Mouse (Mus musculus): Measurements from ENCODE around the gene Pknox2.
A peak's percentile ranks its signal among the peaks of the same experiment; 100 is the strongest.

The Pknox2 gene

DNA sequence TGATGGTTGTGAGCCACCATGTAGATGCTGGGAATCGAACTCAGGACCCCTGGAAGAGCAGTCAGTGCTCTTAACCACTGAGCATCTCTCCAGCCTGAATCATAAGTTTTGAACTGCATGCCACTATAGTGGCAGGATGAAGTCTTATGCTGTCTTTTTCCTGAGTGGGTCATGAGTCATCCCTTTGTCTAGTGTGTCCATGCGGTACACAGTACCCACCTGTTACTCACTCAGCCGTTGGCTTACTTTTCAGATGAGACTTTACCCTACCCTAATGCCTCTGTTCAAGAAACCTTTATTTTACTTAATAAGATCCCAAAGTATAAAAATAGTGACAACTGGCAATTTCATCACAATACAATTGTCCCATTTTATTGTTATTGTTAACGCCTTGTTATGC is 95.5 kb downstream of the Pknox2 start:
- no peak for DNase-seq (ENCODE audit: extremely low spot score, low spot score)

DNA sequence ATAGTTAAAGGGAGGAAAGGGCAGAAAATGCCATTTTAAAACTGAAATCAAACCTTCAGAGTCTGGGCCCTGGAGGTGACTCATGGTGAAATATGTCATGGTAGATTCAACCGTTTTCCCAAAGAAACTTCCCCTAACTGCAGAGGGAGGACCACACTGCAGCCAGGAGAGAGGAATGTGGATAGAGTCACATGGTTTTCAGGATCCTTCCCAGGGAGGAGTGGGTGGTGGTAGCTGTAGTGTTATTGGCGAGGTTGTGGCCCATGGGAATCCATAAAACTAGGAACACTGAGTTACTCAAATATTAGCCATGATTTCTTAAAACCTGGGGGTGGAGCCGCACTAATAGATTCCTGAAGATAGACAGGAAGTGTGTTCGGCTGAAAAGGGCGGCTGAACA is 99.7 kb downstream of the Pknox2 start:
- no peak for DNase-seq (ENCODE audit: extremely low spot score, low spot score)

DNA sequence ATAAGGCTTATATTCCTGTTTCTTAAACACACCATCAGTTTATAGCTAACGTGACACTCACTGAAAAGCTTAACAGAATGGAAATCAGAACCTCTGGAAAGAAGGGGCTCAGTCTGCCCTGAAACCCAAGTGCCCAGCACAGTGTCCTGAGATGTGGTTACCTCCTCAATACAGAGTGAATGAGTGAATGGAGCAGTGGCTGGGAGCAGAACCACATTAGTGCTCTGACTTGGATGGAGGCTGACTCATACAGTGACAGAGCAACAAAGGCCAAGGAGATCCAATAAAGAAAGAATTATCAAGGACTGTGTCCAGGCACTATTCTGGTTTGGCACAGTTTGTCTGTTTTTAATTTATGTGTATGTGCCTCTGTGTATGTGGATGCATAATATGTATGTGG is 101.3 kb downstream of the Pknox2 start:
- DNase-seq (ENCODE audit: extremely low spot score, low spot score), result no peak

DNA sequence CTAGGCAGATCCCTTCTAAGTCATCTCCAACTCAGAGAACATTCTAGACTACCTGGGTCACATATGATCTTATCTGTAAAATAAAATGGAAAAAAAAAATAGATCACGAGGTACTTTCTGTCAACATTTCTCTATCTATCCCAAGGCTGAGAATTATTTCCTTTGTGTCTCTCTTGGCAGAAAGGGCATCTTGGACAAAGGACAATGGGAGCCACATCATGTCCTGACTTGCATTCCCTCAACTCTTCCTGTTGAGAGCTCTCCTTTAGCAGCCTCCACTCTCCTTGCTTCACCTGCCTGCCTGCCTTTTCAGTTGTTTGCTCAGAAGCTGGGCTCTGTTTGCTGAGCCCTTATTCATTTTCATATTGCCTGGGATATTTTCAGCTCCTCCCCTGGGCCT is 103.0 kb downstream of the Pknox2 start:
- no peak for DNase-seq (ENCODE audit: extremely low spot score, low spot score)

DNA sequence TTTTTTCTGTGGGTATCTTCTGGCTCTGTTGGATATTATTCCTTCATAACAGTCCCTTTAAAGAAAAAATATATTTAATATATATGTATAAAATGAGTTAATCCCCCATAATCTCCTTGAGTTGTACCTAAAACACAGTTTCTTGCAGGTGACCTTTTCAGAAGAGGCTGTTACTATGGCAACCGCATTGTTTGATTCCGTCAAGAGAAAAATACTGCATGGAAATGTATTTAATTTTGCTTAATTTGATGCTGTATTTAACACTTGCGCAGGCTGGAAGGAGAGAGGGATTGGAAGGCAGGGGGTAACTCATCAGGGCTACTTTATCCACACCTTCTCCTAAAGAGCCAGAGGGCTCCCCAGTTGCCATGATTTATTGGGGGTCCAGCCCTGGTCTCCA is 108.3 kb downstream of the Pknox2 start:
- DNase-seq (ENCODE audit: extremely low spot score, low spot score), result no peak

DNA sequence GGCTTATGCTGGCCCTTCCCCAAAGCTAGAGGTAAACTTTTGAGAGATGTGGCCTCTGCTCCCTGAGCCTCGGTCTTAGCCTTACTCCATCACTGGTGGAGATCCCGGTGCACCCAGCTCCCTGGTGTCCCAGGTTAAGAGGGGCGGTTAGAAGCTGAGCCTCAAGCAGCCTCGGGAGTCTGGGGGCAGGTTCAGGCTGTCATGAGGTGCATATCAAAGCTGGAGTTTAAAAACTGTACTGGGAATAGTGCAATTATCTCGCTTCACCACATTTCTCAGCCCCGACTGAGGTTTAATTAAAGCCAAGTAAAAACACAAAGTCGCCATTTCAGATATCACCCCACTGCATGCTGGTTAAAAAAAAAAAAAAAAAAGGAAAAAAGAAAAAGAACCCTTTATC is 108.8 kb downstream of the Pknox2 start:
- DNase-seq (ENCODE audit: extremely low spot score, low spot score), result no peak

DNA sequence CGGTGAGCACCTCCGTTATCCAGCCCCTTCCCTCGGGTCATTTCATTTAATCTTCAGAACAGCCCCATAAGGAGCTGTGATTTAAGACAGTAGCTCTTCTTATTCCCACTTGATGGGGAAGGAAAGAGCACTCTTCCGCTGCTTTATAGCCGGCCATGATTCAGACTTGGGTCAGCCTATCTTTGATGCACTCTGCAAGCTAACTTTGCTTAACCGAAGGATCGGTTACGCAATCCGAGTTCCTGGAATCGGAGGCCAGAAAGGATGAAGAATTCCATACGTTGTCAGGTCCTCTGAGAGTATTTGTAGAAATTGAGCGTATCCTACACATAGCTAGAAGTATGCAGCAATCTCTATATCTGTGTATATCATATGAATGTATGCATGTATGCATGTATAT is 109.8 kb downstream of the Pknox2 start:
- no peak for DNase-seq (ENCODE audit: extremely low spot score, low spot score)

DNA sequence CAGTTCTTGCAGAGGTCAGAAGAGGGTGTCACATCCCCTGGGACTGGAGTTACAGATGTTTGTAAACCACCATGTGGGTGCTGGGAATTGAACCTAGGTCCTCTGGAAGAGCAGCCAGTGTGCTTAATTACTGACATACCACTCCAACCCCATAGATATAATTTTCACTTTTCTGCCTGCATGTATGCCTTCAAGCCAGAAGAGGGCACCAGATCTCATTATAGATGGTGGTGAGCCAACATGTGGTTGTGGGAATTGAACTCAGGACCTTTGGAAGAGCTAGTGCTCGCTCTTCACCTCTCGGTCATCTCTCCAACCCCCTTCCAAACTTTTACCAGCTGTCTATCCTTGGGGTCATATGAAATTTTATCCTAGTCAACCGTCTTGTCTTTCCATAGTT is 112.0 kb downstream of the Pknox2 start:
- no peak for DNase-seq (ENCODE audit: extremely low spot score, low spot score)

DNA sequence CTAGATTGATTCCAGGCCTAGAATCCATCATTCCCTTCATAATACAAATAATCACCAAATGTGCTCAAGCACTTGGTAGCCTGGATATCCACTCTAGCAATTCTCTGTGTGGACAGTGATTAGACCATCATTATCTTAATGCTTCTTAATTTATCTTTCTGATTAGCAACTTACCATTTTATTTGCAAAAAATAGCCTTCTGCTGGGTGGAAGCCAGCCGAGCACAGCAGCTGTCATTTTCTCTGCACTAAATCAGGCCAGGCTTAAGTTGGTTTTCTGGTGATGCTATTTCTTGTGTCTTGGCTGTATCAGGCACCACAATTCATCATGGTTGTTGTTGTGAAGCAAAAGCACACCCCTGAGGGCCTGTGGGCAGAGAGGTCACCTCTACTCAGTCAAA is 112.9 kb downstream of the Pknox2 start:
- DNase-seq (ENCODE audit: extremely low spot score, low spot score), result no peak

DNA sequence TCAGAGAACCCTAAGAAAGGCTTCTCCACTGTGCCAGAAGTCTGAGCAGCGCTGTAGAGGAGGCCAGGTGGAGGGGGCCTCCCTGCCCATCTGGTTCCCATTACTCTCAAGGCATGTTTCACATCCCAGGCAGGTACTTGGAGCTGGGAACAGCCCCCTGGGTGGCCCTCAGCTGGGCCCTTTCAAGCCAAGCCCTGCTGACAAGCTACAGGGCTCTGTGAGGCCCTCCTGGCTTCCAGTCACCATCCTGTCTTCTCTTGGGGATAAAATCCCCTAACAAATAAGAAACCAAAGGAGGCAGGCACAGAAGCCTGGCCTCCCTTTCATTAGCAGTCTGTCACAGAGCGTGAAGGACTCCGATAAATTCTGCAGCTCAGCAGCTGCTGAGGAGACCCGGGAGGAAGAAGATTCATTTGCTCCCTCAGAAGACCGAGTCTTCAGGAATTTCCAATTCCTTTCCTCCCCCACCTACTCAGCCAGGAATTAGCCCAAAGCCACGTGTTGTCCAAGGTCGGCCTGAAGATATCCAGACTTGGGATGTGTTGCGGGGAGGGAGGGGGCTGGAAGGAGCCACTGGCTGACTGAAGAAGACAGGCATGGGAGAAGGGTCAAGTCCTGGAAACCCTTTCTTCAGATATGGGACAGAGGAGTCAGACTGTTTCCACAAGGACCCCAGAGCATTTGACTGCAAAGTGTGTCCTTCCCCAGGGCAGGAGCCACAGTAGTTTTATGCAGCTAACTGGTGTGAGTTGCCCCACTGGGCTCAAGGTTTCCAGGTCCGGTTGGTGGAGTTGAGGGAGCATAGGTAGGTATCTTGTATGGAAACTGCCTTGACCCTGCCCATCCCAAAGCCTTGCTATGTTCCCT is 116.6 kb downstream of the Pknox2 start:
- DNase-seq (ENCODE audit: extremely low spot score, low spot score), result peak; percentile 72

DNA sequence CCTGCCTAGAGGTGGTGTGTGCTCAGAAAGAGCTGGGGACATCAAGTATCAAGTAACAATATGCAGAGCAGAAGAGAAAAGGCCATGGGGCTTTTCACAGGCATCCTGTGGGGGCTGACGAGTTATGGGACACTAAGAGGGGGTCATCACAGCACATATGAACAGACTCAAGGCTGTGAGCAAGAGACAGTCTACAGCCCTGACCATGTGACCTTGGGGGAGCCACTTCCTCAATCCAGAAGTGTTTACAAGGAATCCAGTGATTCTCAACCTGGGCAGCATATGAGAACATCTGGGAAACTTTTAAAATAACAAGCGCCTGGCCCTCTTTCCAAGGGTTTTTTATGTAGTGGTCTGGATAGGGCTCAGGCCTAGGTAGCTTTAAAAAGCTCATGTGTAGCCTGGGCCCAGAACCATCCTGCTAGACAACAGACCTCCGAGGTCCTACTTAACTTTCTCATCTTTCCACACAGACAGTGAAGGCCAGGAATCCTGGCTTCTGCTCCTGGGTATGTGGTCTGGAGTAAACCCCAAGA is 117.3 kb downstream of the Pknox2 start:
- no peak for DNase-seq (ENCODE audit: extremely low spot score, low spot score)

DNA sequence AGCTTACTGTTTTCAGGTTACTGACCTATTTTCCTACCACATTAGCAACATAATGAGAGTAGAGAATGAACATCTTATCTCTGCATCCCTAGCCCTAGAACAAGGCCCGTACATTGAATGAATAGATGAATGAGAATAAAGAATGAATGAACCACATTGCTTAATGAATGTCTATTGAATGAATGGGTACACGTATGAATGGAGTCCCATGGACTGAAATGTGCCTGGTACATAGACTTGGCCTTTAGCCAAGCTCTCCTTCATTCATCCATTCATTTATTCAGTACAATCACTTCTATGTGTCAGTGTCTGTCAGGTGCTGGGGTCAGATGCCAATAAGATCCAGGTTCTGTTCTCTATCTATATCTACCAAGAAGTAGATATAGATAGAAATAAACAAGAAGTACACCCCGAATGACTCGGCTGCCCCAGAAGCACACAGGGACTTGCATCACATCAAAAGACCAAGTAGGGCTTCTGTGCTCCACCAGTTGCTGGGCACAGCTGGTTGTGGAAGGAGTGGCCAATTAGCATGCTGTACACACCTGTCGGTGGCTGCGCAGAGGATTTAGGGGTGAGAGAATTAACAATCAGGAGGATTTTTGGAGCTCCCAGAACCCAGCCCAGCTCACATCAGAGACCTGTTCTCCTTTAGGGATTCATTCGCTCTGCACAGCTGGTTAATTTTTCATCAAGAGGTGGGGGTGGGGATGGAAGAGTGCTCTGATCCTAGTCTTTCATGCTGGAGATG is 119.2 kb downstream of the Pknox2 start:
- no peak for DNase-seq (ENCODE audit: extremely low spot score, low spot score)

DNA sequence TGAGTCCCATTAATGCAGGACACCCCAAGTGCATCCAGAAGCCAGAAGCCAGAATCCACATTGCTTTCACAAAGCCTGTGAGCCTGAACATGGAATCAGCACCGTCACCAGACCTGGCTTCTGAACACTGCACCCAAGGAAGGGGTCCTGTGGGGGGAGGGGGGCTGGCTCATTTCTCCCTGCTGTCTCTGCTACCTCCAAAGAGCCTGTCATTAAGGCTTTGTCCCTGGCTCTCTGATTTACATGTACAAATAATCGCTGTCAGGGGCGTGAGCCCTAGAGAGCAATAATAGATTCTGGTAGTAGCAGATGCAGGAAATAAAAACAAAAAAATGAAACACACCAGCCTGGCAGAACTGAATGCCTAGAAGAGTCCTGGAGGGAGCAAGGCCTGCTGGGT is 121.3 kb downstream of the Pknox2 start:
- DNase-seq (ENCODE audit: extremely low spot score, low spot score), result no peak

DNA sequence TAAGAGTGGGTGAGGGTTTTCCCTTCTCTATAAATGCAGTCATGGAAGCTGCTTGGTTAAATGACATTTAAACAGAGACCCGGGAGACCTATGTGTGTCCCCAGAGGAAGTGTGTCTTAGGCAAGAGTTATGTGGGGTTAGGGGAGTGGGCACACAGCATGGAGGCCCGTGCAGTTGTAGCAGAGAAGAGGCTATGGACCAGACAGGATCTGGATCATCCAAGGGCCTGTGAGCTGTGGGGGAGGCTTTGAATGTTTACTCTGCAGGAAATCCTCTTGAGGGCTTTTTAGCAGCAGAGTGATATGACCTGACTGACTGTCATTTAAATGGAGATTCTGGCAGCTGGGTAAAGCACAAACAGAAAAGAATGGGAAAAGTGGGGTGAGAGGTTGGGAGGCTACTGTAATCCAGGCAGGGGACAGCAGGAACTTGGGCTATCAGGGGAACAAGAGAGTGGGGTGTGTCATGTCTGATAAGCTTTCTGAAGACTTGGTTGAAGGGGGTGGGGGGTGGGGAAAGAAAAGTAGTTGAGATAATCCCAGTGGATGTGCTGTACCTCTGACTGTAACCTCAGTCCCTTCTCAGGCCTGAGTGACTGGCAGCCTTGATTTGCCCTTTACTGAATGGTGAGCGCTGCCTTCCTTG is 125.5 kb downstream of the Pknox2 start:
- DNase-seq (ENCODE audit: extremely low spot score, low spot score), result no peak

DNA sequence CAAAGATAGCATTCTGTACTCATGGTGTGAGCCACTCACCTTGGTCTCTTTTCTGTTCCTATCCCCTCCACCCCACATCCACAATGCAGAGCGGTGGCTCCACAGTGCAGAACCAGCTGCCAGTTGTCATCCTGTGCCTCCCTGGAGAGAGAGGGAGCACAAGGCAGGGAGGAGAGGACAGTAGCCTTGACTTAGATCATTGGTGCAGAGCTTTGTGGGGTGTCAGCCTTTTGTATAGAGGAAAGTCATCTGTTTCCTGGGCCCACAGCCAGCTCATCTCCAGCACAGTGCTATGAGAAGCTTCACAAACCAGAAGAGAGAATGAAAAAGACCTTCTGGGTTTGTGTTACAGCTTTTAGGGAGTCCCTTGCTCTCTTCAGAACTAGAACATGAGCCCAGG is 129.1 kb downstream of the Pknox2 start:
- DNase-seq (ENCODE audit: extremely low spot score, low spot score), result no peak

DNA sequence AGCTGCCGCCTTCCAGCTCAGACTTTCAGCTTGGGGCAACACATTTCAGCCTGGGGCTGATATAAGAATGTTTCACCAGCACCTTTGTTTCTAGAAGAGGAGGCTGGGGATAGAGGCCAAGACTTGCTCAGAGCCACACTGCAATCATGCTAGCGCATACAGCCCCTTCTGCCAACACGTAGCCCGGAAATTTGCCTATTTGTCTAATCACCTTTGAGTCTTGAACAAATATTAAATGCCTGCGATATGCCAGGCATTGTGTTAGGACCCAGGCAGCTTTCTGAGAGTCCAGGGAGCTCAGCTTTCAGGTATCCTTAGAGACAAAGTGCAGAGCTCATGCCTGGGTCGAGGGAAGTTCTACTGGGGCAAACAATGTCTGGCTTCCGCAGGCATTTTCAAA is 130.0 kb downstream of the Pknox2 start:
- DNase-seq (ENCODE audit: extremely low spot score, low spot score), result no peak

DNA sequence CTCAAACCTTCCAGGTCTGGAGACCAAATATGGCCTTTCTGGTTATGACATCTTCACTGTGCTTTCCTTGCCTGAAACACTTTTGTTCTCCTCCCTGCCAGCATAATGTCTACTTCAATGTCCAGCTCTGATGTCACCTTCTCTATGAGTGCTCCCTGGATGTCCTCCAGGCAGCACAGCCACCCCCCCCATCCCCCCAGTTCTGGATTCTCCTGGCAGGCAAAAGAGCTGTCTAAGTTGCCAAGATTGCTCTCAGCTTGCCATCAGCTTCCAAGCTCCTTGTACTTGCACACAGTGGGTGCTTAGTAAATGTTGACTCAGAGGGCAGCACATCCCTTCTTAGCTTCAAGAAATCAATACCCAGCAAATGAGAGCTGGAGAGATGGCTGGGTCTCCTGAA is 131.0 kb downstream of the Pknox2 start:
- no peak for DNase-seq (ENCODE audit: extremely low spot score, low spot score)

DNA sequence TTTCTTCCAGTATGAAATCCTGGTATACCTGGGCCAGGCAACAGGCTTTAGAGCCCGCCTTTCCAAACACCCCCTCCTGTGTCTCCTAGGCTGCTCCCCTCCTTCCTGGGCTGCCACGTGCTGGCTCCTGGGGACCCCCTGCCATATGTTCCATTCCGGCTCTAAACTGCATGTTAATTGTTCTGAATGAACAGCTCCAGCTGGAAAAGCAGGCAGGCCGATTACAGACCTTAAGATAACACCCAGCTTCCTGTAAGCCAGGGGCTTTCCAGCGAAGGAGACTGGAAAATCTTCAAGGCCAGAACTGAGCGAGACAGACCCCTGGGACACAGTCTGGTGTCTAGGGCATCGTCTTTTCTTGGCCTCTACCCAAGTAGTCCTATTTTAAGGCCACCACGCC is 133.6 kb downstream of the Pknox2 start:
- DNase-seq (ENCODE audit: extremely low spot score, low spot score), result no peak

DNA sequence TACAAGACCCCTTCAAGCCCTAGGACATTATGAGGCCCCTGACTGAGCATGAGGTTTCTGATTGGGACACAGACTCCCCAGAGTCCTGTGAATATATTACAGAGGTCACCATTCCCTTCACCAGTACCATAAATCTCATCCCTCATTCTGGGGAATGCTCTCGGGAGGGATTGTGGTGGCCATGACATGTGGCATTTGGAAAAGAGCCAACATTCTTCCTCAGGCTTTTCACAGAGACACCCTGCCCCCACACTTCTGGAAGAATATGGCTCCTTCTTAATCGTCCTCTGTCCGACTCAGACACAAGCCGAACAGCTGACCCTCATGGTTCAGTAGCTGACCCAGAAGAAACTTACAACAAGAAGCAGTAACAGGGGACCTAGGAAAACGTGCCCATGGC is 139.1 kb downstream of the Pknox2 start:
- DNase-seq (ENCODE audit: extremely low spot score, low spot score), result no peak

DNA sequence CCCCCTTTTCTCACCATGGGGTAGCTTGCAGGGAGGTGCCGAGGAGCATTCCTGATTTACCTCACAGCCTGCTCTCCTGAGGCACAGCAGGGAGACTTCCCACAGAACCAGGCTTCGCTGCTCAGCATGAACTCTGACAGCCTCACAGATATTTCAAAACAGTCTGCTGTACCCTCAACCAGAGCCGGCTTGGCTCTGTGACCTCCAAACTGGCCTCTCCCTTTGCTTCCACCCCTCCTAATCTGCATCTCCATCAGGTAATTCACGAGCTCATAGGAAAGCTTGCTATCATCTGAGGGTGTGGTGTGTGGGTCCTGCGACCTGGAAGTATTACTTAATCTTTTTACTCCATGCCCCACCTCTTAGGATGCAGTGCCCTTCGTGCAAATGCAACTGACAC is 142.5 kb downstream of the Pknox2 start:
- DNase-seq (ENCODE audit: extremely low spot score, low spot score), result no peak

DNA sequence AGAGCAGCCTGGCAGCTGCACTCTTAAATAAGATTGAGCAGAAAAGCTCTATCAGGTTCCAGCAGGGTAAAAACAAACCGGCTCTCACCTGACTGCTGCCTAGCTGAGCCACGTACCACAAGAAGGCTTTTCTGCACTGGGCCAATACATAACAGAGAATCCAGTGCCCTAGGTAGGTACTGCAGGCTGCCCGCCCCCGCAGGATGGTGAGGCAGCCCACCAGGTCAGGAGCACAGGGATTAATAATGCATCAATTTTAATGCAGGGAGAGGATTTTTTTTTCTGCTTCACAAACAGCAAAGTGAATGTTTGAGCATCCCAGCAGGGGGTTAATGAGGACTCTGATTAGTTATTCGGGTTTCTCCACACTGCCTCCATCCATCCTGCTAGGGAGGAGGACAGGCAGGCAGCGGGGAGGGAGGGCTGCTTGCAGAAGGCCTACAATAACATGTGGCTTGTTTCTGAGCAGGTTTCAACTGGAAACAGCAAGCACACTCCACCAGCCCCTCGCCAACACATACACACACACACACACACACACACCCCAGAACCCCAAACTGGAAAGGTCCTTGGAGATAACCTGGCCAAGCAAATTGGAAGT is 145.2 kb downstream of the Pknox2 start:
- DNase-seq (ENCODE audit: extremely low spot score, low spot score), result no peak

DNA sequence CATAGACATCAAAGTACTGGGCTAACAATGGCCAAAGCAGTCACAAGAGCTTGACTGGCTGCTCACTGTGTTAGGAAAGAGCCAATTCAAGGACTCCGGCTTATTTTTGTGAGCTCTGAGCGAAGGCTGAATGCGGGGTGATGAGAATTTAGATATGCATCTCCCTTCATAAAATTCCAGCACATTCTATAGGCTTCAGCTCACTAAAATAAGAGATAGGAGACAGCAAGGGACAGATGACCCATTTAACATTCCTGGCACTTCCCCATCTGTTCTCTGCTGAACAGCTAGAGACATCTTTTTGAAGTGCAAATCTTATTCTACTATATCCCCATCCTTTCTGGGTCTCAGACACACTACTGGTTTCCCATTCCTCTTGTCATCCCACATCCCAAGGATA is 147.8 kb downstream of the Pknox2 start:
- no peak for DNase-seq (ENCODE audit: extremely low spot score, low spot score)

Data from neural tube, embryonic 10.5 days (tissue).